Mouse (Mus musculus) Patski (cell line): ENCODE measurements around the gene Crebl2. TPM values are rescaled to one million over a fixed set of nuclear protein-coding genes. Genes with fewer than 3 reads are reported as not detected.

Source experiments
- ATAC-seq: fragments of 100-300 bp; one replicate; pipeline ENCODE4 v1.8.0; 2021
- CTCF ChIA-PET: fragments of 350-600 bp; sonication (Branson Sonifier 250); formaldehyde crosslinking; loops from one replicate; lab custom pipeline; 2022; ENCODE audit warnings: inconsistent platforms; lab: Charles Lee
- POLR2A ChIA-PET: fragments of 350-600 bp; sonication (Branson Sonifier 250); formaldehyde crosslinking; loops from one replicate; lab custom pipeline; 2022; ENCODE audit warnings: antibody characterized with exemption, inconsistent platforms; lab: Charles Lee
- DNase-seq: peaks from one replicate; pipeline ENCODE4 v3.0.0-alpha.2; 2011; ENCODE audit warnings: low read depth, low spot score
- H3K27me3 ChIP-seq: fragments of 371-371 bp; one replicate; pipeline ENCODE4 v1.5.1; 2021
- CTCF ChIP-seq: fragments of 100-300 bp; IDR thresholded peaks from one replicate; pipeline ENCODE4 v1.5.1; 2021
- in situ Hi-C: fragments of 300-500 bp; cut with MboI; formaldehyde crosslinking; loops from 3 replicates; pipeline ENCODE4 v1.11.1; 2018; ENCODE audit warnings: low pct_unique_long_range_greater_than_20kb, mixed read lengths
- polyA plus RNA-seq: library from polyadenylated mRNA; unstranded; gene quantifications from one replicate; pipeline ENCODE4 v1.2.3, GENCODE M21; 2021

The Crebl2 gene
- polyA plus RNA-seq, 1 experiment from 2014 or later: 19.6 TPM

GRCm38 (mm10) chr6:134879556-134879955 is 49.6 kb downstream of the Crebl2 start:
- TF ChIP-seq CTCF: no peak
- CTCF ChIA-PET: interaction anchor here (1.1 to 2.2 kb wide), 2 partner anchors 12 to 31 kb away, joined by 3 to 5 read pairs; no protein-coding TSS in a partner anchor
- in situ Hi-C loops: no loop called here
- no peak for ATAC-seq
- DNase-seq: no peak
- POLR2A ChIA-PET: no interaction called here
- H3K27me3 ChIP-seq: no peaks in the 10 kb centered on the region

- no peak for ATAC-seq
- in situ Hi-C loops: no loop called here
- TF ChIP-seq CTCF: no peak
- ChIA-PET CTCF (interaction anchor here (1.1 to 2.2 kb wide), 2 partner anchors 12 to 32 kb away, joined by 3 to 5 read pairs; no protein-coding TSS in a partner anchor), POLR2A (no interaction called here)
- DNase-seq: no peak
- no peaks in the 10 kb centered on the region for H3K27me3 ChIP-seq
Measured at GRCm38 (mm10) chr6:134880046-134880445, 50.1 kb downstream of the Crebl2 start.

GRCm38 (mm10) chr6:134883661-134884060 is 53.7 kb downstream of the Crebl2 start:
- no peak for TF ChIP-seq CTCF
- CTCF ChIA-PET: no interaction called here
- no peaks in the 10 kb centered on the region for H3K27me3 ChIP-seq
- POLR2A ChIA-PET: no interaction called here
- no peak for ATAC-seq
- in situ Hi-C loops: no loop called here
- DNase-seq: no peak

GRCm38 (mm10) chr6:134885515-134885914 is 55.6 kb downstream of the Crebl2 start:
- in situ Hi-C loops: no loop called here
- no peak for ATAC-seq
- ChIA-PET POLR2A (no interaction called here), CTCF (interaction anchor here (1.3 kb wide), 1 partner anchor 9 kb away, joined by 3 read pairs; no protein-coding TSS in a partner anchor)
- TF ChIP-seq CTCF: no peak
- H3K27me3 ChIP-seq: no peaks in the 10 kb centered on the region
- DNase-seq: no peak

GRCm38 (mm10) chr6:134886475-134886874 is 56.5 kb downstream of the Crebl2 start:
- POLR2A ChIA-PET: no interaction called here
- no peaks in the 10 kb centered on the region for H3K27me3 ChIP-seq
- CTCF ChIA-PET: interaction anchor here (1.3 to 2.4 kb wide), 2 partner anchors 10 kb away, joined by 4 to 8 read pairs; no protein-coding TSS in a partner anchor
- no peak for DNase-seq
- TF ChIP-seq CTCF: no peak
- no peak for ATAC-seq
- in situ Hi-C loops: no loop called here

GRCm38 (mm10) chr6:134887008-134887407 is 57.1 kb downstream of the Crebl2 start:
- no peak for DNase-seq
- POLR2A ChIA-PET: interaction anchor here (0.6 kb wide), 1 partner anchor 82 kb away, joined by 4 read pairs; no protein-coding TSS in a partner anchor
- ATAC-seq: no peak
- CTCF ChIA-PET: interaction anchor here (1.3 to 2.4 kb wide), 2 partner anchors 10 kb away, joined by 4 to 8 read pairs; no protein-coding TSS in a partner anchor
- H3K27me3 ChIP-seq: no peaks in the 10 kb centered on the region
- no peak for TF ChIP-seq CTCF
- in situ Hi-C loops: no loop called here

GRCm38 (mm10) chr6:134887711-134888449 is 57.9 kb downstream of the Crebl2 start:
- in situ Hi-C loops: no loop called here
- POLR2A ChIA-PET: interaction anchor here (0.6 kb wide), 1 partner anchor 83 kb away, joined by 4 read pairs; no protein-coding TSS in a partner anchor
- DNase-seq: no peak
- no peaks in the 10 kb centered on the region for H3K27me3 ChIP-seq
- ATAC-seq: no peak
- TF ChIP-seq CTCF: no peak
- CTCF ChIA-PET: interaction anchor here (1.3 to 2.4 kb wide), 2 partner anchors 9 to 11 kb away, joined by 4 to 8 read pairs; no protein-coding TSS in a partner anchor

GRCm38 (mm10) chr6:134888563-134889017 is 58.6 kb downstream of the Crebl2 start:
- DNase-seq (no peak), ATAC-seq (no peak)
- no peak for TF ChIP-seq CTCF
- POLR2A ChIA-PET: no interaction called here
- in situ Hi-C loops: no loop called here
- no peaks in the 10 kb centered on the region for H3K27me3 ChIP-seq
- CTCF ChIA-PET: interaction anchor here (2.4 kb wide), 1 partner anchor 8 kb away, joined by 8 read pairs; no protein-coding TSS in a partner anchor

- no peak for DNase-seq
- no peak for ATAC-seq
- ChIA-PET POLR2A (no interaction called here), CTCF (no interaction called here)
- in situ Hi-C loops: no loop called here
- no peaks in the 10 kb centered on the region for H3K27me3 ChIP-seq
- TF ChIP-seq CTCF: no peak
Measured at GRCm38 (mm10) chr6:134889763-134890162, 59.8 kb downstream of the Crebl2 start.

- POLR2A ChIA-PET: no interaction called here
- H3K27me3 ChIP-seq: no peaks in the 10 kb centered on the region
- no peak for DNase-seq
- no peak for TF ChIP-seq CTCF
- no peak for ATAC-seq
- in situ Hi-C loops: no loop called here
- CTCF ChIA-PET: no interaction called here
Measured at GRCm38 (mm10) chr6:134890436-134890835, 60.5 kb downstream of the Crebl2 start.
